Mouse (Mus musculus) cerebellum, postnatal 36 days (tissue): ENCODE data around the gene Coro1c.

Experiments
- DNase-seq, 2 experiments: peaks; one replicate each; pipeline ENCODE4 v3.0.0; 2021 to 2022; ENCODE audit warnings: mixed read lengths in 2 of 2

Gene Coro1c

DNA sequence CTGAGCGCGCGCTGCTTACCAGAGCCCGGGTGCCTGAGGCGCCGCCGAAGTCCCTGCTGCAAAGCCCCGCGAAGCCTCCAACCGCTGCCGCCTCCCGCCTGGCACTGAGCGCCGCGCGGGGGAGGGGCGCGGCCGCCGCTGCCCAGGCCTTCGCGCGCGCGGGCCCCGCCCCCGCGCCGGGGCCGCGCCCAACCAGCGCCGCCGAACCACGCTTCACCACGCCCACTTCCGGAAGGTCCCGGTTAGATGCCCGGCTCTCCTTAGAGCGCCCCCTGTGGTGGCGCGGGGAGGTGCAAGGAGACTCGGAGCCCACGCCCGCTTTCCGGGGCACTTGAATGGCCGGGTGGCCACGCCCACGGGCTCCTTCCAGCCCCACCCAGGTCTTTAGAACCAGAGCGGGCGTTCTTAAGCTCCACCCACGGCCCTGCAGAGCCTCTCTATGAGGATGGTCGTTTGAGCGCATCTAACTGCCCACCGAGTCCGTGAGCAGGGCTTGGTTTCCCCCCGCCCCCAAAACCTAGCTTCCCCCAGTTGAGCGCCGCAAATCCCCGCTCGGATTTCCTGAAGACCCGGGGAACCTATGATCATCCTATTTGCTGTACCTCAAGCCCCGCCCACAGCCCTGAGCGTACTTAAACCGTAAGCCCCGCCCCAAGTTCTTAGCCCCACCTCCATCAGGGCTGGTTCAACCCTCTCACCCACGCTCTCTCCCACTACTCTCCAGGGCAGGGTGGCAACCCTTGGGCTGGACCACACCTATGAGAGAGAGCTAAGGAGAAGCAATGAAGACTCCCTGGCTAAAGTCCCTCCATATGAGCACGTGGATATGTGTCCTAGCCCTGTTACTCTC is at the start of gene Coro1c:
Gene Coro1c, minus strand, starts transcription at position 167 of the 850 bp plus-strand sequence.
- peak; percentile 99 for DNase-seq

DNA sequence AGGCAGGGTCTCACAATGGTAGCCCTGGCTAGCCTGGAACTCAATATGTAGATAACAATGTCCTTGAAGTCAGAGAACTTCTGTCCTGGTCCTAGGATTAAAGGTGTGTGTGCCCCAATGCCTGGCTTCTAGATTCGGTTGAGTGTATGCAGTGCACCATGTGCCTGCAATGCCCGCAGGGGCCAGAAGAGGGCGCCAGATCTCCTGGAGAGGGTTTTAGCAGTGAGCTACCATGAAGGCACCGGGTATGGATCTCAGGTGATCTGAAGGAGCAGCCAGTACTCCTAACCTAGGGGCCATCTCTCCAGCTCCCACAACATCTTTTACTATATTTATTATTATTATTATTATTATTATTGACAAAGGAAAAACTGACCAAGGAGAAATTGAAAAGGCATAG is 48.0 kb upstream of the Coro1c start:
- peak; percentile 82 to 88 for DNase-seq

DNA sequence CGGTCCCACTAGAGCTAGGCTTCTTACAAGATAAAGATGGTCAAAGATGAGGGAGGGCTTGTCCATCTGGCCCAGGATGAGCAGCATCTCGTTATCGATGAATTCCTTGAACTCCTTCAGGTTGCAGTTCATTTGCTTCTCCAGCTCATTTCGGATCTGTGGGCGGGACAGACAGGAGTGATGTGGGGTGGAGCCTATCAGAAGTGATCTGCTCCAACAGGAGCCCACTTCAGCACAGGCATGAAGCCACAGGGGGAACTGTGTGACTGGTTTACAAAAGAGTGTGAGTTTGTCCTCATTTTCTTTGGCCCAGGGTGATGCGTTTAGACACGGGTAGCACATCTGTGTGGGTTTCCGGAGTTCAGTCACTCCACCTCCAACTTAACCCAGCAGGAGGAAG is 47.1 kb upstream of the Coro1c start:
- no peak for DNase-seq

DNA sequence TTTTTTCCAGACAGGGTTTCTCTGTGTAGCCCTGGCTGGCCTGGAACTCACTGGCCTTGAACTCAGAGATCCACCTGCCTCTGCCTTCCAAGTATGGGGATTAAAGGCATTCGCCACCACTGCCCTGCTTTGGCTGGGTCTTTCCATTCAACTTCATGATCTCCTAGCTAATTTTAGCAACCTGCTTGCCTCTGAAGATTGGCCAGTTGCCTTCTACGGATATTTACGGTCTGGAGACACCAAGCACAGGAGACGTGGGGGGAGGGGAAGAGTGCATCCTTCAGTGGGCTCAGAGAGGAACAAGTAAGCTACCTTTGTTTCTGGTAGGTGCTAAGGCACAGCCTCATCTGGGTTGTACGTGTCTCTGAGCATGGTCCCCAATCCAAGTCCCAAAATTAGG is 46.7 kb upstream of the Coro1c start:
- no peak for DNase-seq

DNA sequence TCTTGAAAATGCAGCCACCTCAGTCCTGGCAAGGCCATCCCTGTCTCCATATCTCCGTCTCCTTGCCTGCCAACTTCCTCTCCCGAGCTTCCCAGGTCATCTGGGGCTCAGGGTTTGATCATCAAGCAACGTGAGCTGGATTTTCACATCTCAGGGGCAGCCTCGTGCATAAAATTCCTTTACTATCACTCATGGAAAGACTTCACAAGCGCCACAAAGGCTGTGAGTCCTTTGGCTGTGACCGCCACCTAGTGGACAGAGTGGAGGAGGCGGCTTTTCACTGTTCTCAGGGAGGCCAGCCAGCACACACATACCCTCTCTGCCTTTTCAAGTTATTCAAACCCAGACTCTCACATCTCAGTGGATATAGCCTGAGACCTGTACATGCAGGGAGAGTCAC is 45.9 kb upstream of the Coro1c start:
- peak; percentile 86 to 88 for DNase-seq

DNA sequence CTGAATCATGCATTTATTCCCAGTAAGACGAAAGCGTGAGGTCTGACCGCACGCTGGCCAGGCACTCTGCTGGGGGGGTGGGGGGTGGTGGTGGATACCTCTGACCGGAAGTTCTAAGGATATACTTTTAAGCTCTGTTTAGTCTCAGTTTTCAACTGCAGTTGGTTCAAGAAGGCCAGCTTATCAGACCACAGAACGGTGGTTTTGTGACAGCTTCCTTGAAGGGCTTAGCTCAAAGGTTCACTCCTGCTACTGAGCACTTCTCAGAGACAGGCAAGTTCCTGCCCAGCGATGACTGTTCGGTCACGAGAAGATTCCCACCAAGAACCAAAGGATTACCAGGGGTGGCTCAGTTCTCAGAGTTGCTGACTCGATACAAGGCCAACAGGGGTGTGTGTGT is 44.0 kb upstream of the Coro1c start:
- no peak for DNase-seq

DNA sequence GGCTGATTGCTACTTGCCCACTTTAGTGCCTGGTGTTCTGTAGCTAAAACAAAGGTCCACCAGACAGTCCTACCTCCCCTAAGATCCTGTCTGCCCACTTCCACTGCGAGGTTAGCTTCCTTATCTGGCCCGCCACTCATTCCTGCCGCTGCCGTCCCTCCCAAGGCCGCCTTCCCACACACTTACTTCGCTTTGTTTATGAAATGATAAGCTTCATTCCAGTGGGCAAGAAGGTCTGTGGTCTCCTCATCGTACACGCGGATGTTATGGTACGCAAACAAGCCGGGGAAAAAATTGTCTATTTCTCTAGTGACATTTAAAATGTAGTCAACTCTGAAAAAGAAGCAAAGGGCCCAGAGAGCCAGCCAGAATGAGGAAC is 43.1 kb upstream of the Coro1c start:
- DNase-seq = no peak

DNA sequence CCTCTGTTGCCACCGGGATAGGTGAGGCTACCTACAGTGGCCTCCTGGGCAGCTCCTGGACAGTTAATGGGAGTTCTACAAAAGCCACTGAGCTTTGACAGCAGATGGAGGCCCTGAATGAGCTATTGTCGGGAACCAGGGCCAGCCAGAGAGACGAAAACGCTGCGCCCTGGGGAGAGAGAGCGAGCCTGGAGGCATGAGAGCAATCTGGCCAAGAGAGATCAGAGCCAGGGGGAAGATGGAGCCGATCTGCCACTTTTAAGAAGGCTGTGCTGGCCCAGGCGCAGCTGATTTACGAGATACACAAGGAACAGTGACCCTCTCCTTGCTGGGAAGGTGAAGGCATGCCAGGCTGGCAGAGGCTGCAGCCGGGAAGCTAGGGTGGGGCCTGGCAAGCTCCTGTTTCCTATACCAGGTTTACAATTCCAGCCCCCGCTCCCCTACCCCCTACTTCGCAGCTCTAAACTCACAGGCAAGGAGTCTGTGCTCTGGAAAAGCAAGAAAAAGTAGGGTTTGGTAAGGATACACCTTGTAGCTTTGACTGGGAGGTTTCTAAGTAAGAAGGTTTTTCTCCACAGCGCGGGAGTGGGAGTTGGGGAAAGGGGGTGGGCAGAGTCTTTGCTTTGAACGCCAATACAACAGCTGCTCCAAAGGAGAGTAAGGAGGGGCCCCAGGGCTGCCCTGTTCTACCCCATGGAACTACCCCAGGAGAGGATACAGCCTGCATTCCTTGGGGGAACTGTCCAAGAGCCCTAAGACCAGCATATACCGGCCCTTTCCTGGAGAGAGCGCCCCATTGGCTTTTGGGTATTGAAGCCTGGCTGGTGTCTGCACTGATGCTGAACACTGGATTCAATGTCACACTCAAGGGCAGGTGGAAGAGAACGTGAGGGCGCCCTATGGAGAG is 42.5 kb upstream of the Coro1c start:
- peak; percentile 73 to 76 for DNase-seq

DNA sequence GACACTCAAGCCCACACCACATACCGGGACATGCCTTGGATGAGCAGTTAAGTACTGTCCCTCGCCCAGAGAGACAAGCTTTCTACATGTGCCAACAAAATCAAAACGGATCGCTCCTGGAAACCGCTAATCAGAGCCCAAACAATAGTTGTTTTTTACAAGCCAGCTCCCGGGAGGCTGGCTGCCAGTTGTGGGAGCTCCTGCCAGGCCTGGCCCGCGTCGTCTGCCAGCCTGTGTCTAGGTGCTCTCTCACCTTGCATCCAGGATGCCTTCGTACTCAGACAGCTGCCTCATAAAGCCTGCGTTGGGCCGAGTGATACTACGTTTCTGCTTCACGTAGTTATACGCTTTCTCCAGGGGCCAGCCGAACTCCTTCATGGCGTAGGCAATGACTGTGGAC is 41.6 kb upstream of the Coro1c start:
- DNase-seq = peak; percentile 33 to 38

DNA sequence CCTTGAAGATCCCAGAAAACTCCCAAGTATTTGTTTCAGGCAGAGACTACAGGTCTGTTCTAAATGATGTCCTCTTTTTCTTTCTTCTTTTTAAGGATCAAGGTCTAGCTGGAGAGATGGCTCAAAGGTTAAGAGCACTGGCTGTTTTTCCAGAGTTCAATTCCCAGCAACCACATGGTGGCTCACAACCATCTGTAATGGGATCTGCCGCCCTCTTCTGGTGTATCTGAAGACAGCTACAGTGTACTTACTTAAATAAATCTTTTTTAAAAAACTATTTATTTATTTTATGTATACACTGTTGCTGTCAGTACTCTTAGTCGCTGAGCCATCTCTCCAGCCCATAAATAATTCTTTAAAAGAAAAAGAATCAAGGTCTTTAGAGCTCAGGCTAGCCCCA is 38.7 kb upstream of the Coro1c start:
- DNase-seq = no peak

DNA sequence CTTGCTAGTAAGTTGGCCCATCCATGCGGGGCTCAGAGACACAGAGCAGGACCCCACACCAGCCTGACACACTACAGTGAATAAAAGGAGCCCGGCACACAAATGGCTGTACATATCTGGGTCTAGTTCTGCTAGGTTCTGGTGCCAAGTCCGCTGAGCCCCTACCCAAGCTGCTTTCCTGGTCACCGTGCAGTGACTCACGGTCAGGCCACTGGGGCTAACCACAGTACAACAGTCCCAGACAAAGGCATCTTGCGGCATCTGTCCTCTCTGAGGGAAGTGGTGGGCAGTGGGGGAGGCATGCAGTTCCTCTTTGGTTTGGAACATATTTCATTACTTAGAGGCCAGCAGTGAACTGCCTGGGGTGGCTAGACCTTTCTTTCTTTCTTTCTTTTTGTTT is 36.6 kb upstream of the Coro1c start:
- no peak for DNase-seq

DNA sequence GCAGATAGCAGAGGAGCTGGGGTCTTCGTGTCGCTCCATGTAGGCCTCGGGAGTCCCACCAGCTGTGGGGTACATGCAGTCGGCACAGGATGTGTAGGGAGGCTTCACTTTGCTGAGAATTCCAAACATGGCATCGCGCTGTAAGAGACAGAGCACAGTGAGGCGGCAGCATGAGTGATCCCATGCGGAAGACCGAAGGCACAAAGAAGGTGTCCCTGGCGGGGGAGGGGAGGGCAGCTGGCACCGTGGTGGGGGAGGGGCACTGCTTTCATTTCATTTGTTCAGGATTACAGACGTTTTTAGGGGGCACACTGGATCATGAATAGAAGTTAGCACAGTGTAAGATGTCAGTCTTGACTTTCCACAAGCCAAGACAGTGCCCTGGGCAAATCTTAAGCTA is 34.8 kb upstream of the Coro1c start:
- DNase-seq = no peak

DNA sequence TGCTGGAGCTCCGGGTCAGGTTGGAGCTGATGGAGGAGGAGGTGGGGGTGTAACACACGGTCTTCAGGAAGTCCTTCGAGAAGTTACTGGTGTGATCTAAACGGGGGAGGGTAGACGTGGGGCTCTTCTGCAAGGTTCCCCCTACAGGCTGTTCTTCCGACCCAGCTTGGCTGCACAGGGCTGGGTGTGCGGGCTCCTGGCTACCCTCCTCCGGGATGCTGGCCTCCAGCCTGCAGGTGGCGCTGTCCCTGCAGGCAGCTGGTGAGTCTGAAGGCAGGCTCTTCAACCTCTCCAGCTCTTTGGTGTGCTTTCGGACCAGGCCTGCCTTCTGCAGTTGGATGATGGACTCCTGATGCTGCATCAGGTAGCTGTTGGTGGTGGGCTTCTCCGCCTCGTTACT is 34.0 kb upstream of the Coro1c start:
- DNase-seq = no peak

DNA sequence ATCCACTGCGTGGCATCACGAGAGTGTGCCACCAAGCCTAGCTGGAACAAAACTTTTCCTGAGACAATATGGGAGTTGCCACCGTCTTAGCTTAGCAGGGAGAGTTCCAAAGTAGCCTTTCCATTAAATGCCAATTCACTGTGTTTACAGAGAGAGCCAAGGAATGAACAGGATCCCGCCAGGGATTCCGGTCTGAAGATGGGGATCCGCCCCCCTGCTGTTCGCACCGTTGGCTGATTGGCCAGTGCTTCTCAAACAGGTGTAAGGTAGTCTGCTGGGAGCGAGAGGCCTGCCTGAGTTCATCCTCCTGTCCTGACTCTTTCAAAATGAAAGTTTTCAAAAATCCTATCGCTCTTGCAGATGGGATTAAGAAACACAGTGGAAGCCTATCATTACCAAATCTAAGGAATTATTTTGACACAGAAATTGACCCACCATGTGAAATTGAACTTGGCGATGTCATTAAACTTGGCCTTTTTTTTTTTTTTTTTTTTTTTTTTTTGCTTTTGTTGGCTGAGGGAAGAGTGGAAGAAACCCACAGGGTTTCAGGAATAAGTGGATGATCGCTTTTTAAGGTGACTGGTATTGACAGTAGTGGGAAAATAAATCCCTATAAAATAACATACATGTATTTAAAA is 30.8 kb upstream of the Coro1c start:
- DNase-seq = peak; percentile 29 to 47

DNA sequence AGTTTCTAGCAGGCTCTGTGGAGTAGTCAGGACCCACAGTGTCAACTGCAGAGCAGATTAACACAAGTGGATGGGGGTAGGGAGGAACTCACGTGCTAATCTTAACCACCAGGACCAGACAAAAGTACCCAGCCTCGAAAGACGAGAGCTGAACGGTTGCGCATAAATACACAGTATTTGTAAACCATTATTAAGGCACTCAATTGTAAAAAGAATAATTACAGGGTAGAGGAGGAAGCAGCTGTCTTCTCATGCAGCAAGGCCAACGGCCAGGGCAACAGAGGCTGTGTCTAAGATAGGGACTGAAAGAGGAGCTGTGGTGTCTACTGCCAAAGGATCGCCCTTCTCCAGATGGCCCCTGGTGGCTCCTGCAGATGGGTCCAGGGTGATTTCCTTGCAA is 29.1 kb upstream of the Coro1c start:
- no peak for DNase-seq

DNA sequence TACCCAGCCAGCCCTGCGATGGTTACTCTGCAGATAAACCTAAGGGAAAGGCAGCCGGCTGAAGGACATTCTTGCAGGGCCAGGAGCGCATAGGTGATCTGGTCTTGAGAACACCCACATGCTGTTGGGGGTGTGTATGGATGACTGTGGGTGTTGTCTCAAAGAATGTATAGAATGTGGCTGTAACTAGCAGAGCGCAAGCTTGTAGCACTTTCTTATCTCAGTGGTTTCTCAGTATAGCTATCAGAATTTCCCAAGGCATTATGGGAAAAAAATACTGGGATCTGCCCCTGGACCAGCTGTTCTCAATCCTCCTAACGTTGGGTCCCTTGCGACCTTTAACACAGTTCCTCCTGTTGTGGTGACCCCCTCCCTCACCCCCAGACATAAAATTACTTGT is 25.3 kb upstream of the Coro1c start:
- DNase-seq = no peak

DNA sequence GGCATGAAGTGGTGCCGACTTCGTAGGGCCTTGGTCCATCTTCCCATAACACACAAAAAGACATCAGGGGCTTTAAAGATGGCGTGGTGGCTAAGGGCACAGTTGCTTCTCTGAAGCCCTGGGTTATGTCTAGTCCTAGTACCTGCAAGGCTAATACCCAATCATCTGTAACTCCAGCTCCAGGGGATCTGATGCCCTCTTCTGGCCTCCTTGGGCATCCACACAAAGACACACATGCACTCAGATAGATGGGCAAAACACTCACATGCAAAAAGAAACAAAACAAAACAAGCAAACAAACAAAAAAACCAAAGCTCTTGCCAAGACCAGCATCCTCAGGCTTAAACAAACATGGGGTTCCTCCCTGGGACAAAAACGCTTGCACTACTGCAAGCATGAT is 24.9 kb upstream of the Coro1c start:
- DNase-seq = no peak

DNA sequence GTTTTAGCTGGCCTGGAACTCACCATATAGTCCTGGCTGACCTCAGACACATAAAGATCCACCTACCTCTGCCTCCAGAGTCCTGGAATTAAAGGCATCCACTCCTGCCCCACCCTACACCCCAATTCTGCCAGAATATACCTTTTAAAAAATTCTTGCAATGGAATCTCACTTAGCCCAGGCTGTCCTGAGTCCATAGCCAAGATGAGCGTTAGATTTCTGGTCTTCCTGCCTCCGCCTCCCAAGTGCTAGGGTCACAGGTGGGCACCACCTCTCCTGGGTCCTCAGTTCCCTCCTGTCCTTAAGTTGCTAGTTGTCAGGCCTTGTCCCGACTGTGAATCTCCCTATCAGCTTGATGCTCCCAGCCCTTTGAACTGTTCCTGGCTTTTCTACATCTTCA is 23.8 kb upstream of the Coro1c start:
- no peak for DNase-seq

DNA sequence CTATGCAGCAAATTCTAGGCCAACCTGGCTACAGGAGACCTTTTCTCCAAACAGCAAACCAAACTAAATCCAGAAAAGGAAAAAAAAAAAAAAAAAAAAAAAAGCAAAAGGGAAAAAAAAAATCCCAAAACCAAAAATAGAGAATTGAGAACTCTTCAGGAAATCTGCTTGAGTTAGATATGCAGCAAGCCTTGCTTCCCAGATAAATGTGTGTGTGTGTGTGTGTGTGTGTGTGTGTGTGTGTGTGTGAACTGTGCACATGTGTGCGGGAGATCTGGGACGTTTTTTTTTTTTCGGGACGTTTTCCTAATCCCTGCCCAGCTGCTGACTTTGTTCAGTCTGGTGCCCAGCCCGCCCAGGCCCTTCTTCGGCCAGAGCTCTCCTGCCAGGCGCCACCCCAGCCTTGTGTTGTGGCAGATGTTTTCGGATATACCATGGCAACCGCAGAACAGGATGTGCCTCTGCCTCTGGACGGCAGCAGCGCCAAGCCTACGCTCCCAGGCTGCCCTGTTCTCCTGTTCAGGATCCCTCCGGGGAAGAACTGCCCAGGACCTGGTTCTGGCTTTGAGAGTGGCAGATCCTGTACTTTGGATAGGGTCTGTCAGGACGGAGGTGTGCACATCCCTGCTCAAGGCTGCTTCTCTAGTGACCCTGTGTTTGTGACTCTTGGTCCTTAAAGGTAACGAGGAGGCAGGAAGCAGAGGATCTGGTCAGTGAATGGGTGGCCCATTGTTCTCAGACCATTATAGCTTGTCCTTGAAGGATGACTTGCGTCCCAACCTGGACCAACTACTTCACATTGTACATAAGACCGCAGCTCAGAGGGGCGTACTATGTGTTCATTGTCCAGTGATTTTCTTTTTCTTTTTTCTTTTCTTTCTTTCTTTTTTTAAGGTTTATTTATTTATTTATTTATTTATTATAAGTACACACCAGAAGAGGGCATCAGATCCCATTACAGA is 22.4 kb upstream of the Coro1c start:
- DNase-seq = no peak

DNA sequence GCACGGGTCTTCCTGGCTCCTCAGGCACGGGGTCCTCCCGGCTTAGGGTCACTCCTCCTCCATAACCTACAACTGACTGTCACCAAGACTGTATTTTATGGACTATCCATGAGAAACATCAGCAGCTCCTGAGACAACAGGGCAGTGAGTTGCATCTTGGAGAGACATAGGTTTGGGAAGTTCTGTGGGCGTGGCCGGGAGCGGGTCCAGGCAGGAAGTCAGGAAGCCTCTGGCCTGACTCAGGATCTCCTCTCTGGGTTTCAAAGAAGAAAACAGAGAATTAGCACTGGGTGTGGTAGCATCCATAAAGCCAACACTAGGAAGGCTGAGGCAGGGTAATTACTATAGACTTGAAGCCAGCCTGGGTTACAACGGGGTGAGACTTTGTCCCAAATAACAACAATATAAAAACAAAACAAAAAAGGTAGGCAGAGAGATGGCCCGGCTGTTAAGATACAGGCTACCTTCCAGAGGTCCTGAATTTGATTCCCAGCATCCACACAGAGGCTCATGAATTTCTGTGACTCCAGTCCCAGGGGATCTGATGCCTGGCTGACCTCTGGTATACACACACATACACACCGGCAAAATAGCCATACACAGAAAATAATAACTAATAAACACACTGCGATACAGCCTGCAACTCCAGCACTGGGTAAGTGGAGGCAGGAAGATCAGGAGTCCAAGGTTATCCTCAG is 21.5 kb upstream of the Coro1c start:
- DNase-seq = no peak

DNA sequence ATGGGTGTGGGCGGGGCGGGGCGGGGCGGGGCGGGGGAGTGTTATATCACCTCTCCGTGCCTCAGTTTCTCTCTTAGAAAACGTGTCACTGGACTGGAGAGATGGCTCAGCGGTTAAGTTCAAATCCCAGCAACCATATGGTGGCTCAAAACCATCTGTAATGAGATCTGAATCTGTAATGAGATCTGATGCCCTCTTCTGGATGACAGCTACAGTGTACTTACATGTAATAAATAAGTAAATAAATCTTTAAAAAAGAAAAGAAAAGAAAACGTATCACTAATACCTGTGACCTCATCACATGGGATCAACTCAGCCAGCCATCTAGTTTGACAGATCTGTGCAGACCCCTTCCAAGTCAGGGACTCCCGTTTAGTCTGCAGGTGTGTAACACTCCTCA is 21.0 kb upstream of the Coro1c start:
- no peak for DNase-seq

DNA sequence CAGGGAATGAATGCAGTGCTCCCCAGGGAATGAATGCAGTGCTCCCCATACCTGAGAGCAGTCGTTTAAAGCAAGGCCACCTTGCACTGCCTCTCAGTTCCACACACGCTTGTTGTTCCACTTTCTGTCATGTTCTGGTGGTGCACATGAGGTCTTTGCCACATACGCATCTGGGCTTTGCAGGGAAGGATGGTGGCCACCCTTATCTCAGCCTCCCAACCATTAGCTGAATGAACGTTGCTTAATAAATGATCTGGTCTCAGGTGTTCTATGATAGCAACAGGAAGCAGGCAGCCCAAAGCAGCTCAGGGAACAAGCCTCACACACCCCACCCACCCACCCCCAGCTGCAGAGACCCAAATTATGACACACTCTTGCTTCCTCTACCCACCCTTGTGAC is 16.1 kb upstream of the Coro1c start:
- no peak for DNase-seq
